Mouse (Mus musculus) liver, embryonic 11.5 days (tissue): Measurements from ENCODE around the gene Mblac1. TPM values are rescaled to one million over a fixed set of nuclear protein-coding genes. Genes with fewer than 3 reads are reported as not detected.

Experiments
- ATAC-seq: fragments of 200-750 bp; cut with Nextera tagmentation; replicated peaks from 2 replicates; pipeline ENCODE4 v1.8.0; 2017; ENCODE audit warnings: moderate number of reproducible peaks, mild to moderate bottlenecking, moderate TSS enrichment, moderate library complexity; ENCODE audit not compliant: low FRiP score
- DNase-seq: peaks from one replicate; pipeline ENCODE4 v3.0.0-alpha.2; 2017; ENCODE audit warnings: low spot score
- H3K27ac ChIP-seq: fragments of 300-500 bp; sonication (generic); 2 replicates; pipeline ENCODE4 v1.5.1; 2014; ENCODE audit warnings: mild to moderate bottlenecking, low read depth, low read length, control low read depth
- H3K27me3 ChIP-seq: fragments of 300-500 bp; sonication (generic); replicated peaks from 2 replicates; pipeline ENCODE4 v1.6.1; 2014; ENCODE audit warnings: low read length, mixed read lengths; ENCODE audit not compliant: control insufficient read depth, insufficient read depth
- H3K36me3 ChIP-seq: fragments of 300-500 bp; sonication (generic); 2 replicates; pipeline ENCODE4 v1.6.1; 2014; ENCODE audit warnings: mild to moderate bottlenecking, low read length, moderate library complexity, mixed read lengths; ENCODE audit not compliant: control insufficient read depth, insufficient read depth
- H3K4me1 ChIP-seq: fragments of 300-500 bp; sonication (generic); replicated peaks from 2 replicates; pipeline ENCODE4 v1.6.1; 2014; ENCODE audit warnings: low read length, mixed read lengths; ENCODE audit not compliant: control insufficient read depth, insufficient read depth
- H3K4me2 ChIP-seq: fragments of 300-500 bp; sonication (generic); 2 replicates; pipeline ENCODE4 v1.6.1; 2014; ENCODE audit warnings: mild to moderate bottlenecking, control low read depth, moderate library complexity
- H3K4me3 ChIP-seq: fragments of 300-500 bp; sonication (generic); 2 replicates; pipeline ENCODE4 v1.5.1; 2014; ENCODE audit warnings: low read depth, low read length, control low read depth
- H3K9ac ChIP-seq: fragments of 300-500 bp; sonication (generic); 2 replicates; pipeline ENCODE4 v1.6.1; 2014; ENCODE audit warnings: low read depth, low read length, control low read depth
- H3K9me3 ChIP-seq: fragments of 300-500 bp; sonication (generic); 2 replicates; pipeline ENCODE4 v1.6.1; 2016; ENCODE audit warnings: low read length, inconsistent platforms, mixed read lengths; ENCODE audit not compliant: control insufficient read depth
- WGBS: fragments of 180-500 bp; shearing (Covaris S2); extraction: QIAGEN DNeasy Blood & Tissue Kit; methylation state at CpG from one replicate; pipeline ENCODE4 v1.1.7; 2014; 5-methylcytosine and 5-hydroxymethylcytosine counted together
- polyA plus RNA-seq: library from polyadenylated mRNA; unstranded; fragments of >200 nt; fragmentation: Nextera tagmentation; extraction: Ambion mirVana; gene quantifications from 2 replicates; pipeline ENCODE4 v1.2.1, GENCODE M21; 2014

Gene Mblac1
- polyA plus RNA-seq, 1 experiment from 2014 or later = 5.8 TPM

DNA sequence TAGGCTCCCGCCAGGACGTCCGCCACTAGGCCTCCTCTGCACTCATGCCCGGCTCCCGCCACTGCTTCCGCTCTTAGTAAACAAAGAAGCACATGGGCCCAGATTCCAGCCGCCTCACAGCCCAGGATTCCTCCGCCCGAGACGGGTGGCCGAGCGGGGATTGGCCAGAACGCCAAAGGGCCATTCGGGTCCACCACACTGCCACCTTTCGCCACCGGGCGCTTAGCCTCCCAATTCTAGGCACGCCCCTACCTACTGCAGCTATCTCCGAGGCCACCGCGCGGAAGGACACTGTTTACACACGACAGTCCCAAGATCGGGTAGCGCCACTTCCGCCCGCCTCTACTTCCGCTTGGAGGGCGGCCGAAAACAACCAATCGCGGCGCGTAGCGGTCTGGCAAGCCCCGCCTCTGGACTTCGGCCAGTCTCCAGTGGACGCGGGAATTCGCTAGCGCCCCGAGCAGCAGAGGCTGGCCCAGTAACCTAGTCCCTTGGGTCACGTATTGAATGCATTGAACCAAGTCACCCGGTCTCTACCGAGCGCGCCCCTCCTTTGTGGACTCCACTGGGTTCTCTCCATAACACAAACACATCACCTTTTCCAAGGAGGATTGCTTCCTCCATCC, 23.1 kb upstream of the Mblac1 start:
- H3K4me3 ChIP-seq = peak overlapping the region; percentile 92
- under 1% methylated on average over 47 of the region's 47 CpGs for WGBS
- H3K27ac ChIP-seq = peak overlapping the region; percentile 100
- peak overlapping the region; percentile 98 for H3K9ac ChIP-seq
- peak overlapping the region; percentile 77 for H3K4me2 ChIP-seq
- ATAC-seq (peak; percentile 80), DNase-seq (peak; percentile 98)
- H3K4me1 ChIP-seq = peaks cover 14% of the 10 kb centered on the region
- H3K36me3 ChIP-seq = peaks cover 53% of the 10 kb centered on the region
- no peaks in the 10 kb centered on the region for H3K9me3 ChIP-seq
- no peaks in the 10 kb centered on the region for H3K27me3 ChIP-seq

DNA sequence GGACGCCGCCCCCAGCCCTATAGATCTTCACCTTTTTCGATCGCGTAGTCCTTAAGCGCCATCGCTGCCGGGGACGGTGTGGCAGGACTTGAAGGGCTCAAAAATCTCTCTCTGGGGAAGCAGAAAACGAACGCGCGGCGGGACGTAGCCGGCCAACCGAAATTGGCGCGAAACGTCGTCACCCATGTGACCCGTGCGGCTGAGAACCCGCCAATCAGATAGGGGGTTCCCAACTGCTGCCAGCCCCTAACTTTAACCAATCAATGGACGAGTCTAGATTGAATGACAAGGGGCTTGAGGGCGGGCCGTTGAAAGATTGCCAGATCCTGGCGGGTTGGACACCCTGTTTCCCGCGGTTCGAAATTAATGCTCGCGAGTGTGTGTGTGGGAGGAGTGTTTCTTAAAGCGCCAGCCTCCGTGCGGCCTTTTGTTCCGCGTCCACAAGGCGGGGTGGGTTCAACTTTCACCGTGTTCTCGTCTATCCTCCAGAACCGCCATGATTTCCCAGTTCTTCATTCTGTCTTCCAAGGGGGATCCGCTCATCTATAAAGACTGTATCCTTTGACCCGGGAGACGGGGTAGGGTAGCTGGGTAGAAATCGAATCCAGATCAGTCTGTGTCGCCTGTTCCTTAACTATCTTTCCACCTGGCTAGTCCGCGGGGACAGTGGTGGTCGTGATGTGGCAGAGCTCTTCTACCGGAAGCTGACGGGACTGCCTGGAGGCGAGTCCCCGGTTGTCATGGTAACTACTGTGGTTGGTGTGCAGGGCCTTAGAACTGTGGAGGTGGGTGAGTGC, 22.2 kb upstream of the Mblac1 start, which contains the start of the genes Ap4m1 and Mcm7:
Gene Ap4m1, plus strand, starts transcription at position 308 of the 797 bp plus-strand sequence.
Gene Mcm7, minus strand, starts transcription at position 728 of the 797 bp plus-strand sequence.
- under 1% methylated on average over 54 of the region's 54 CpGs for WGBS
- peak; percentile 88 for ATAC-seq
- H3K9ac ChIP-seq = peak within 1 kb of the TSS; percentile 98
- peak within 1 kb of the TSS; percentile 100 for H3K27ac ChIP-seq
- peak within 1 kb of the TSS; percentile 77 for H3K4me2 ChIP-seq
- H3K27me3 ChIP-seq = no peaks in the 10 kb centered on the region
- H3K36me3 ChIP-seq = peaks cover 48% of the 10 kb centered on the region
- DNase-seq = peak; percentile 88
- peaks cover 14% of the 10 kb centered on the region for H3K4me1 ChIP-seq
- no peaks in the 10 kb centered on the region for H3K9me3 ChIP-seq
- peak within 1 kb of the TSS; percentile 92 for H3K4me3 ChIP-seq

DNA sequence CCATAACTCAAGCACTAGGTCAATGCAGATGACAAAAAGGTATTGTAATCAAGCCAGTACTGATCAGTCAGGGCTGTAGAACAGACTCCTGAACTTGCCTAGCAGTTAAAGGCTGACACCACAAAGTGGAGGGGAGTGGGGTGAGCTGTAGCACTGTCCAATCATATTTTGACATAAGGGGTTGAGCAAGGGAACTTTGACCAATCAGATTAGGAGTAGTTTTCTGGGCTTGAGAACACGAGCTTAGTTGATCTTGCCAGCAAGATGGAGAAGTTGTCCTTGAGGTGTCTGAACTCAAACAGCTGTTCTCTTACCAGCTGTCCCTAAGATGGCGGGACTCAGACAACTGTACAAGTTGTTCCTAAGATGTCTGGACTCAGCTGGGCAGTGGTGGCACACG, 20.9 kb upstream of the Mblac1 start:
- Histone ChIP-seq H3K9ac (no peak overlapping the region), H3K27ac (no peak overlapping the region), H3K27me3 (no peaks in the 10 kb centered on the region), H3K36me3 (peaks cover 42% of the 10 kb centered on the region), H3K4me2 (peak overlapping the region; percentile 74), H3K4me3 (peak overlapping the region; percentile 92), H3K9me3 (no peaks in the 10 kb centered on the region), H3K4me1 (peaks cover 14% of the 10 kb centered on the region)
- DNase-seq = no peak
- ATAC-seq = no peak
- WGBS = 75% methylated on average over 3 of the region's 3 CpGs

DNA sequence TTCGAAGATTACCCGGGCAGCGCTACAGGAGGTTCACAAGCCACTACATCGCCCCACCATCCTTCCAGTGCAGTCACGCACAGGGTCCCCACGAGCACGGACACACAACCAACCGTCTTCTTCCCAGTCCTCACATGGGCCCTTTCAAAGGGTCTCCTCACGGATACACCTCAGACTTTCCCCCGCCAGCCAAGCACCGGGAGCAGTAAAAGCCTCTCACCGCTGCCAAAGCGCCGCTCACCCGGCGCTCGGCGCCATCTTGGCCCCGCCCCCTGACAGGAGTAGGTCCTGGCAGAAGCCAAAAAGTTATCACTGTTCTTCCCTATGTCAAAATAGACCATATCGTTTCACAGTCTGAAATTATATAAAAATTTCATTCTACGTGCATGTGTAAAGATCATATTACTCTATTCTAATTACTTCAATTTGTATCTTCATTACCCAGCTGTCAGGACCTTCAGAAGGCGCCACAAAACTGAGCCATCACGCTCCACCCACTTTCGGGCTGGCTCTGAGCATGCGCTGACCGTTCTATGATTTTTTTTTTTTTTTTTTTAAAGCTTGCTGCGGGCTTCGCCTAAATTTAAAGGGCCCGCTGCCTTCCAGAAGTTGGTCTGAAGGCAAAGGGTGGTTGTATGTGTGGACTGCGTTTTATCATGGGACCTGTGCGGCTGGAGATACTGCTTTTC, 7.0 kb upstream of the Mblac1 start, which contains the start of the genes Taf6 and Cnpy4:
Gene Taf6, minus strand, starts transcription at position 502 of the 689 bp plus-strand sequence.
Gene Cnpy4, plus strand, starts transcription at position 536 of the 689 bp plus-strand sequence.
- Histone ChIP-seq H3K4me1 (peaks cover 15% of the 10 kb centered on the region), H3K36me3 (peaks cover 20% of the 10 kb centered on the region), H3K4me2 (peak within 1 kb of the TSS; percentile 74), H3K9ac (peak within 1 kb of the TSS; percentile 86), H3K27me3 (no peaks in the 10 kb centered on the region), H3K4me3 (peak within 1 kb of the TSS; percentile 74), H3K27ac (peak within 1 kb of the TSS; percentile 70; the same call in 1 of the 2 replicates), H3K9me3 (no peaks in the 10 kb centered on the region)
- ATAC-seq (peak; percentile 81), DNase-seq (peak; percentile 78)
- WGBS = under 1% methylated on average over 31 of the region's 31 CpGs

GRCm38 (mm10) chr5:138187661-138188306, 6.3 kb upstream of the Mblac1 start:
- Histone ChIP-seq H3K27me3 (no peaks in the 10 kb centered on the region), H3K9me3 (no peaks in the 10 kb centered on the region), H3K4me1 (peaks cover 15% of the 10 kb centered on the region), H3K36me3 (peaks cover 14% of the 10 kb centered on the region), H3K27ac (peak overlapping the region; percentile 70; the same call in 1 of the 2 replicates), H3K9ac (peak overlapping the region; percentile 86), H3K4me3 (peak overlapping the region; percentile 74), H3K4me2 (peak overlapping the region; percentile 74)
- peak; percentile 80 for ATAC-seq
- 0% methylated on average over 10 of the region's 10 CpGs for WGBS
- no peak for DNase-seq

DNA sequence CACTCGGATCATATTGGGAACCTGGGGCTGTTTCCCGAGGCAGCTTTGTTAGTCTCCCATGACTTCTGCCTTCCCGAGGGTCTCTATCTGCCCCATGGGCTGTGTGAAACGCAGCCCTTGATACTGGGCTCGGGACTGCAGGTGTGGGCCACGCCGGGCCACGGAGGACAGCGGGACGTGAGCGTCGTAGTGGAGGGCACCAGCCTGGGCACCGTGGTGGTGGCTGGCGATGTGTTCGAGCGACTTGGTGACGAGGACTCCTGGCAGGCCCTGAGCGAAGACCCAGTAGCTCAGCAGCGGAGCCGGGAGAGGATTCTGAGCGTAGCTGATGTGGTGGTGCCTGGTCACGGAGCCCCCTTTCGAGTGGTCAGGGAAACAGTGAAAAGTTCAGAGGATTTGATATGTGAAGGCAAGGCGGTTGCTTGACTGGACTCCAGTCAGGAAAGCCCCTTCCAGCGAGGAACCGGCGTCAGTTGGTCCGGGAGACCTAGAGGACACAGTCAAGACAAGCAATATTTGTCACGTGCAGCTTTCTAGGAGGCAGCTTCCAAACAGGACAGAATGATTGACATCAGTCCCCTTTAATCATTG, 736 bp downstream of the Mblac1 start:
- WGBS = 3% methylated on average over 29 of the region's 29 CpGs
- Histone ChIP-seq H3K9me3 (no peaks in the 10 kb centered on the region), H3K36me3 (0 out of 2 replicates have a peak, but pooled peaks cover 4% of the 10 kb centered on the region), H3K4me2 (peak overlapping the region; percentile 99), H3K4me1 (no peaks in the 10 kb centered on the region; the same call in 1 of the 2 replicates), H3K9ac (peak overlapping the region; percentile 91), H3K27ac (peak overlapping the region; percentile 35), H3K27me3 (no peaks in the 10 kb centered on the region), H3K4me3 (peak overlapping the region; percentile 77)
- DNase-seq (peak; percentile 63), ATAC-seq (peak; percentile 50)

DNA sequence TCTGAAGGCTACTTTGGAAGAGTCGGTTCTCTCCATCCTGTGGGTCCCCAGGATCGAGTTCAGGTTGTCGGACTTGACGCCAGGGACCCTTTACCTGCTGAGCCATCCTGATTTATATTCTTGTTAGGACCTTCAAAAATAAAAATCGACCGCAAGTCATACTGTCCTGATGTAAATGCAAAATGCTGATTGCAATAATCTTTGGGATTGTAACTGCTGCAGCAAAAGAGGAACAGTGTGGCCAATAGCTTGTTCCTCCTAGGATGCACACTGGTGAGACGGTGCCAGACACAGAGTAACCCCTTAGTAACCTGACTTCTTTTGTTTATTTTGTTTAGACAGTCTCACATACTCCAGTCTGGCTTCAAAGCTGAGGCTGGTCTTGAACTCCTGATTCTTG, 1.3 kb downstream of the Mblac1 start:
- DNase-seq (no peak), ATAC-seq (no peak)
- Histone ChIP-seq H3K9me3 (no peaks in the 10 kb centered on the region), H3K27me3 (no peaks in the 10 kb centered on the region), H3K4me1 (no peaks in the 10 kb centered on the region; the same call in 1 of the 2 replicates), H3K9ac (no peak overlapping the region), H3K4me2 (peak overlapping the region; percentile 99), H3K4me3 (peak overlapping the region; percentile 77), H3K36me3 (no peaks in the 10 kb centered on the region), H3K27ac (no peak overlapping the region)
- 73% methylated on average over 7 of the region's 7 CpGs for WGBS
